Mouse (Mus musculus) ES-Bruce4 (cell line): ENCODE results near the gene Ppfia1. TPM values are rescaled to one million over a fixed set of nuclear protein-coding genes. Genes with fewer than 3 reads are reported as not detected.

Experiments
- H3K27ac ChIP-seq: 2 replicates; pipeline ENCODE4 v1.5.1; 2012; ENCODE audit warnings: low read length, inconsistent platforms; ENCODE audit not compliant: insufficient read depth
- H3K27me3 ChIP-seq: 2 replicates; pipeline ENCODE4 v1.6.1; 2012; ENCODE audit warnings: mild to moderate bottlenecking, low read length, inconsistent platforms; ENCODE audit not compliant: control insufficient read depth, poor library complexity, insufficient read depth, severe bottlenecking
- H3K36me3 ChIP-seq: 2 replicates; pipeline ENCODE4 v1.6.1; 2012; ENCODE audit warnings: inconsistent platforms, mild to moderate bottlenecking, low read length, moderate library complexity; ENCODE audit not compliant: control insufficient read depth, poor library complexity, insufficient read depth, severe bottlenecking
- H3K4me1 ChIP-seq: one replicate; pipeline ENCODE4 v1.8.1; 2011; ENCODE audit warnings: low read length; ENCODE audit not compliant: control insufficient read depth, insufficient read depth
- H3K4me3 ChIP-seq: 2 replicates; pipeline ENCODE4 v1.5.1; 2011; ENCODE audit warnings: low read depth, mild to moderate bottlenecking, low read length
- H3K9ac ChIP-seq: 2 replicates; pipeline ENCODE4 v1.6.1; 2012; ENCODE audit warnings: low read depth, mild to moderate bottlenecking, inconsistent platforms; ENCODE audit not compliant: poor library complexity, severe bottlenecking
- H3K9me3 ChIP-seq: replicated peaks from 2 replicates; pipeline ENCODE4 v1.6.1; 2012; ENCODE audit warnings: mild to moderate bottlenecking, low read length, inconsistent platforms; ENCODE audit not compliant: control insufficient read depth, poor library complexity, insufficient read depth, severe bottlenecking
- CTCF ChIP-seq: IDR thresholded peaks from one replicate; pipeline ENCODE4 v1.8.1; 2011; ENCODE audit warnings: low read depth, low read length
- EP300 ChIP-seq: IDR thresholded peaks from 2 replicates; pipeline ENCODE4 v1.6.1; 2011; ENCODE audit warnings: low read depth, low read length; ENCODE audit not compliant: insufficient read depth
- POLR2A ChIP-seq: IDR thresholded peaks from one replicate; pipeline ENCODE4 v1.8.1; 2011; ENCODE audit warnings: low read length; ENCODE audit not compliant: insufficient read depth
- polyA plus RNA-seq: library from polyadenylated mRNA; stranded (reverse); fragments of >200 nt; gene quantifications from 2 replicates; pipeline ENCODE4 v1.2.4, GENCODE M21; 2011; ENCODE audit warnings: low read depth; ENCODE audit not compliant: missing spikeins, insufficient read depth, insufficient read length

The Ppfia1 gene
- polyA plus RNA-seq, 1 experiment = 59.0 TPM

GRCm38 (mm10) chr7:144470545-144471059 lies 82.9 kb downstream of the Ppfia1 start, which contains the start of gene Cttn:
Gene Cttn, minus strand, starts transcription at chr7:144471009.
- Histone ChIP-seq H3K9ac (peak within 1 kb of the TSS; percentile 85), H3K4me3 (peak within 1 kb of the TSS; percentile 84), H3K27ac (0 out of 2 replicates have a peak within 1 kb of the TSS, but pooled peaks have one; percentile 19), H3K27me3 (no peaks in the 10 kb centered on the region), H3K9me3 (no peaks in the 10 kb centered on the region), H3K36me3 (0 out of 2 replicates have a peak, but pooled peaks cover 2% of the 10 kb centered on the region), H3K4me1 (peaks cover 6% of the 10 kb centered on the region)
- no peak for TF ChIP-seq EP300
- TF ChIP-seq POLR2A = peak; percentile 49

- H3K9me3 ChIP-seq = no peaks in the 10 kb centered on the region
- no peaks in the 10 kb centered on the region for H3K27me3 ChIP-seq
- no peak for TF ChIP-seq POLR2A
- no peak for TF ChIP-seq CTCF
- no peak for TF ChIP-seq EP300
- peak overlapping the region; percentile 85 for H3K9ac ChIP-seq
- peak overlapping the region; percentile 84 for H3K4me3 ChIP-seq
- 0 out of 2 replicates have a peak, but pooled peaks cover 2% of the 10 kb centered on the region for H3K36me3 ChIP-seq
- H3K4me1 ChIP-seq = peaks cover 6% of the 10 kb centered on the region
- H3K27ac ChIP-seq = no peak overlapping the region
Measured at GRCm38 (mm10) chr7:144469908-144470544, 83.5 kb downstream of the Ppfia1 start.

- Histone ChIP-seq H3K9me3 (no peaks in the 10 kb centered on the region), H3K4me1 (peaks cover 4% of the 10 kb centered on the region), H3K9ac (peak overlapping the region; percentile 85), H3K36me3 (peaks cover 2% of the 10 kb centered on the region; the same call in 1 of the 2 replicates), H3K27me3 (no peaks in the 10 kb centered on the region), H3K27ac (no peak overlapping the region), H3K4me3 (peak overlapping the region; percentile 84; the same call in 1 of the 2 replicates)
- TF ChIP-seq EP300 (no peak), CTCF (no peak), POLR2A (no peak)
Measured at GRCm38 (mm10) chr7:144469181-144469641, 84.3 kb downstream of the Ppfia1 start.

- TF ChIP-seq EP300 (no peak), POLR2A (no peak)
- Histone ChIP-seq H3K27ac (no peak overlapping the region), H3K4me3 (no peak overlapping the region), H3K9ac (no peak overlapping the region), H3K4me1 (peaks cover 4% of the 10 kb centered on the region), H3K9me3 (no peaks in the 10 kb centered on the region), H3K36me3 (peaks cover 2% of the 10 kb centered on the region; the same call in 1 of the 2 replicates), H3K27me3 (no peaks in the 10 kb centered on the region)
Measured at GRCm38 (mm10) chr7:144468741-144469140, 84.8 kb downstream of the Ppfia1 start.

GRCm38 (mm10) chr7:144462577-144462976 lies 91.0 kb downstream of the Ppfia1 start:
- no peaks in the 10 kb centered on the region for H3K4me1 ChIP-seq
- no peaks in the 10 kb centered on the region for H3K9me3 ChIP-seq
- no peak overlapping the region for H3K9ac ChIP-seq
- no peaks in the 10 kb centered on the region for H3K27me3 ChIP-seq
- TF ChIP-seq EP300 = no peak
- TF ChIP-seq POLR2A = no peak
- TF ChIP-seq CTCF = no peak
- no peak overlapping the region for H3K4me3 ChIP-seq
- H3K36me3 ChIP-seq = peaks cover 39% of the 10 kb centered on the region
- H3K27ac ChIP-seq = no peak overlapping the region

GRCm38 (mm10) chr7:144461246-144461902 lies 92.2 kb downstream of the Ppfia1 start:
- Histone ChIP-seq H3K27ac (no peak overlapping the region), H3K4me3 (no peak overlapping the region), H3K36me3 (peaks cover 48% of the 10 kb centered on the region), H3K9ac (no peak overlapping the region), H3K9me3 (no peaks in the 10 kb centered on the region), H3K27me3 (no peaks in the 10 kb centered on the region), H3K4me1 (no peaks in the 10 kb centered on the region)
- TF ChIP-seq EP300 (no peak), POLR2A (no peak), CTCF (no peak)
